In genomic region chr5:101858891-101859436, GRCm38 (mm10) we compare ENCODE assay signal across 11 mouse cellular contexts.
"Had no signal": no experiment of that assay in that cellular context is flagged by ENCODE, and none has a peak within 500 bp of the region (broad histone marks: within the 10 kb centered on the region; RNA-seq: fewer than 3 reads in every experiment).

No protein-coding gene starts in this region.

- H3K27me3 ChIP-seq: limb, embryonic 15.5 days; liver, embryonic 15.5 days; midbrain, embryonic 13.5 days; stomach, embryonic 15.5 days had no signal

- H3K4me1 ChIP-seq: limb, embryonic 15.5 days; liver, embryonic 15.5 days; midbrain, embryonic 13.5 days; stomach, embryonic 15.5 days had no signal

- H3K4me2 ChIP-seq: limb, embryonic 15.5 days; liver, embryonic 15.5 days; midbrain, embryonic 13.5 days; stomach, embryonic 15.5 days had no signal

- H3K27ac ChIP-seq: layer of hippocampus, adult 2 months; limb, embryonic 15.5 days; liver, embryonic 15.5 days; midbrain, embryonic 13.5 days; stomach, embryonic 15.5 days had no signal

- DNase-seq: lung, adult 2 months; lung, postnatal 36 days; right cerebral cortex, postnatal 14 days; thymus, adult 2 months; thymus, postnatal 25 days had no signal

- H3K9ac ChIP-seq: limb, embryonic 15.5 days; liver, embryonic 15.5 days; midbrain, embryonic 13.5 days; stomach, embryonic 15.5 days had no signal

- ATAC-seq: lung, postnatal 0 days; midbrain, embryonic 13.5 days had no signal

- H3K9me3 ChIP-seq: limb, embryonic 15.5 days; liver, embryonic 15.5 days; midbrain, embryonic 13.5 days; stomach, embryonic 15.5 days had no signal

- H3K4me3 ChIP-seq: layer of hippocampus, adult 2 months; limb, embryonic 15.5 days; liver, embryonic 15.5 days; midbrain, embryonic 13.5 days; stomach, embryonic 15.5 days had no signal
